Comparison of ENCODE assay signal across 29 mouse cellular contexts in the genomic region with DNA sequence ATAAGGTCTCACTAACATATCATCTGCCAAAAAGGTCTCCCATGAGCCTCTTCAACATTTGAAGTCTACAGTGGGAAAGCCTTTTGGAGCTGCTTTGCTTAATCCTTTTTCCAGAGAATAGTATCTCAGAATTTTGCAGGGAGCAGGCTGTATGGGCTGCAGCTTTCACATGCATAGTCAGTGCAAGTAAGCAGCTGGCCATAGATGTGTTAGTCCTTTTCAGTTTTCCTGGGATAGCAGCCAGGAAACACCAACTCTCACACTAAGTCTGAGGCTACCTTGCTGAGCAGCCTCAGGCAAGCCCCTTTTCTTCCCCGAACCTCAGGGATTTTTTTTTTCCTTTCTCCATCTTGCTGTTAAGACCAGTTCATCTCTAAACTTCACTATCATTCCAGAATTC. TPM values are rescaled to one million over a fixed set of nuclear protein-coding genes. Genes with fewer than 3 reads are reported as not detected.
A peak's percentile ranks its signal among the peaks of the same experiment; 100 is the strongest.
DNase-seq lines count a peak whose midpoint lies in the region; ATAC-seq and TF ChIP-seq lines count a peak whose summit lies in the region.
"Had no signal": no experiment of that assay in that cellular context is flagged by ENCODE, and none has a peak within 500 bp of the region (broad histone marks: within the 10 kb centered on the region; RNA-seq: fewer than 3 reads in every experiment).

No protein-coding gene starts in this region.

- H3K4me1 ChIP-seq in forebrain, embryonic 15.5 days: peaks cover 6% of the 10 kb centered on the region; the same call in 1 of the 2 replicates
- H3K4me1 ChIP-seq in forebrain, embryonic 13.5 days: peaks cover 5% of the 10 kb centered on the region
- H3K4me1 ChIP-seq: forebrain, embryonic 10.5 days; heart, embryonic 12.5 days; heart, embryonic 15.5 days; hindbrain, embryonic 10.5 days; intestine, embryonic 15.5 days had no signal

- no peak for TF ChIP-seq POLR2A in brain, embryonic 14.5 days (IDR thresholded peaks at IDR 0.05; ENCODE audit: borderline replicate concordance, extremely low read depth, insufficient read depth, insufficient read length, poor library complexity, severe bottlenecking)

- no peak overlapping the region for H3K27ac ChIP-seq in forebrain, embryonic 15.5 days (replicated peaks)
- no peak overlapping the region for H3K27ac ChIP-seq in forebrain, embryonic 13.5 days
- H3K27ac ChIP-seq: embryonic facial prominence, embryonic 13.5 days; forebrain, embryonic 10.5 days; heart, embryonic 15.5 days; hindbrain, embryonic 10.5 days; hindbrain, embryonic 13.5 days; intestine, embryonic 15.5 days had no signal

- no peak for TF ChIP-seq CTCF in brain, embryonic 14.5 days (IDR thresholded peaks at IDR 0.05; ENCODE audit: borderline replicate concordance, extremely low read depth, insufficient read depth, insufficient read length)

- 0 out of 2 replicates have a peak, but pooled peaks have one; percentile 57 for ATAC-seq in forebrain, embryonic 15.5 days (replicated peaks)
- no peak for ATAC-seq in forebrain, embryonic 13.5 days
- ATAC-seq: CD4-positive, CD25-positive, alpha-beta regulatory T cell, adult 4 months; hindbrain, embryonic 16.5 days; intestine, embryonic 15.5 days had no signal

- no peaks in the 10 kb centered on the region for H3K36me3 ChIP-seq in forebrain, embryonic 15.5 days
- H3K36me3 ChIP-seq in forebrain, embryonic 13.5 days (ENCODE audit: poor library complexity, severe bottlenecking): no peaks in the 10 kb centered on the region
- H3K36me3 ChIP-seq: embryonic facial prominence, embryonic 13.5 days; forebrain, embryonic 10.5 days; heart, embryonic 12.5 days; heart, embryonic 15.5 days; hindbrain, embryonic 10.5 days; hindbrain, embryonic 13.5 days; intestine, embryonic 15.5 days had no signal

- H3K27me3 ChIP-seq in forebrain, embryonic 15.5 days: no peaks in the 10 kb centered on the region
- H3K27me3 ChIP-seq in forebrain, embryonic 13.5 days: peaks cover 5% of the 10 kb centered on the region

- peak; percentile 4 for DNase-seq in left cerebral cortex, postnatal 14 days (ENCODE audit: low spot score in 2 of 2)
- no peak for DNase-seq in left cerebral cortex, postnatal 36 days (ENCODE audit: low spot score in 2 of 2)
- DNase-seq in brain, adult 2 months (ENCODE audit: low read depth, low spot score): peak; percentile 28
- peak; percentile 66 for DNase-seq in brain, embryonic 14.5 days (ENCODE audit: low read depth)
- no peak for DNase-seq in kidney, postnatal 10 days
- DNase-seq: adrenal gland, adult 2 months; adrenal gland, postnatal 14 days; cerebellum, adult 11 months; cerebellum, adult 2 months; cerebellum, adult 9-11 months; cerebellum, postnatal 25 days; gastrocnemius, postnatal 25 days; heart, adult 18-20 months; heart, postnatal 10 days; heart, postnatal 36 days; kidney, adult 11 months had no signal

- 41% methylated on average over 1 of the region's 1 CpGs for WGBS in forebrain, embryonic 15.5 days
- 62% methylated on average over 1 of the region's 1 CpGs for WGBS in forebrain, embryonic 13.5 days

- H3K4me2 ChIP-seq in forebrain, embryonic 15.5 days (replicated peaks): no peak overlapping the region
- no peak overlapping the region for H3K4me2 ChIP-seq in forebrain, embryonic 13.5 days
- H3K4me2 ChIP-seq: embryonic facial prominence, embryonic 13.5 days; heart, embryonic 12.5 days; heart, embryonic 15.5 days; hindbrain, embryonic 13.5 days; intestine, embryonic 15.5 days had no signal

- H3K9me3 ChIP-seq in forebrain, embryonic 15.5 days: no peaks in the 10 kb centered on the region
- no peaks in the 10 kb centered on the region for H3K9me3 ChIP-seq in forebrain, embryonic 13.5 days (replicated peaks)
- H3K9me3 ChIP-seq: embryonic facial prominence, embryonic 13.5 days; forebrain, embryonic 10.5 days; heart, embryonic 12.5 days; heart, embryonic 15.5 days; hindbrain, embryonic 10.5 days; hindbrain, embryonic 13.5 days; intestine, embryonic 15.5 days had no signal

- H3K9ac ChIP-seq in forebrain, embryonic 15.5 days (replicated peaks): no peak overlapping the region
- H3K9ac ChIP-seq in forebrain, embryonic 13.5 days: no peak overlapping the region
- H3K9ac ChIP-seq: embryonic facial prominence, embryonic 13.5 days; heart, embryonic 12.5 days; heart, embryonic 15.5 days; hindbrain, embryonic 13.5 days; intestine, embryonic 15.5 days had no signal

- intact Hi-C loops in left cerebral cortex, postnatal 14 days (cut with DNase I): no loop called here
- intact Hi-C loops in left cerebral cortex, postnatal 36 days (cut with DNase I): loop anchor here (10.0 kb wide), 1 partner anchor 603 kb away; no protein-coding TSS in a partner anchor

- no peak overlapping the region for H3K4me3 ChIP-seq in forebrain, embryonic 15.5 days
- H3K4me3 ChIP-seq in forebrain, embryonic 13.5 days: no peak overlapping the region
- H3K4me3 ChIP-seq: embryonic facial prominence, embryonic 13.5 days; forebrain, embryonic 10.5 days; heart, embryonic 12.5 days; heart, embryonic 15.5 days; hindbrain, embryonic 10.5 days; hindbrain, embryonic 13.5 days; intestine, embryonic 15.5 days had no signal

RNA-seq across cellular contexts. Expression of a gene that starts 6.6 kb away (rescaled TPM):
- 3.2 and 3.3 TPM in 2 replicates for polyA plus RNA-seq in forebrain, embryonic 15.5 days (2015; fragmentation: Nextera tagmentation; extraction: Ambion mirVana)
- polyA plus RNA-seq in forebrain, embryonic 13.5 days (2015; fragmentation: Nextera tagmentation; extraction: Ambion mirVana): 1.6 and 2.7 TPM in 2 replicates
- 10 to 100 TPM; 14.1 to 16.8 TPM for total RNA-seq in left cerebral cortex, postnatal 14 days (2021)
- 10 to 100 TPM; 11.4 to 17.4 TPM for total RNA-seq in left cerebral cortex, postnatal 36 days (2021)
- polyA plus RNA-seq in brain, embryonic 14.5 days (2012; rRNA removed): 3.1 and 6.1 TPM in 2 replicates
- total RNA-seq: common myeloid progenitor, adult 5-6 weeks; MEL had no signal
- polyA plus RNA-seq: CD4-positive, CD25-positive, alpha-beta regulatory T cell, adult 4 months had no signal

Comparison
In these comparisons a context has a peak if more than half of its experiments do, and no peak if none do; other contexts are left out.
1. DNase-seq: peak in left cerebral cortex, postnatal 14 days (2 of 2), brain, adult 2 months (single experiment) and brain, embryonic 14.5 days (single experiment); none in left cerebral cortex, postnatal 36 days (0 of 2) and kidney, postnatal 10 days (single experiment).